Mouse (Mus musculus) adrenal gland, adult 18-20 months (tissue): ENCODE data around the gene Gstt2. TPM values are rescaled to one million over a fixed set of nuclear protein-coding genes. Genes with fewer than 3 reads are reported as not detected.
A peak's percentile ranks its signal among the peaks of the same experiment; 100 is the strongest.
"Not testable (repeated sequence)": the region's sequence is repeated elsewhere in the genome, so short reads cannot be mapped to it uniquely, and the experiment has no call there.

Experiments
- DNase-seq, 2 experiments: peaks; one replicate each; pipeline ENCODE4 v3.0.0; 2021 to 2022; ENCODE audit warnings: low spot score in 2 of 2
- total RNA-seq, 2 experiments: library from RNA; stranded (reverse); gene quantifications; 1 replicate in 1 of 2; 2 replicates in 1 of 2; pipeline ENCODE4 v1.2.3; 2021

Gstt2 gene
- total RNA-seq, 2 experiments from 2014 or later, result 25.5 to 31.1 TPM

- DNase-seq, result no peak
Observed at GRCm38 (mm10) chr10:75856155-75856907, 19.1 kb upstream of the Gstt2 start.

GRCm38 (mm10) chr10:75855416-75855981 lies 18.3 kb upstream of the Gstt2 start:
- no peak for DNase-seq

- no peak for DNase-seq
Observed at GRCm38 (mm10) chr10:75854791-75855190, 17.6 kb upstream of the Gstt2 start.

- no peak for DNase-seq
Observed at GRCm38 (mm10) chr10:75854096-75854495, 16.9 kb upstream of the Gstt2 start.

- peak; percentile 81 to 86 for DNase-seq
Observed at GRCm38 (mm10) chr10:75853452-75853851, 16.2 kb upstream of the Gstt2 start.

- DNase-seq, result no peak
Observed at GRCm38 (mm10) chr10:75852539-75853125, 15.4 kb upstream of the Gstt2 start.

- DNase-seq, result no peak
Observed at GRCm38 (mm10) chr10:75851681-75852080, 14.5 kb upstream of the Gstt2 start.

GRCm38 (mm10) chr10:75851076-75851475 lies 13.9 kb upstream of the Gstt2 start:
- DNase-seq, result no peak

- DNase-seq, result no peak
Observed at GRCm38 (mm10) chr10:75848382-75848781, 11.2 kb upstream of the Gstt2 start.

GRCm38 (mm10) chr10:75845306-75845930 lies 8.2 kb upstream of the Gstt2 start:
- DNase-seq, result no peak

GRCm38 (mm10) chr10:75844800-75845199 lies 7.6 kb upstream of the Gstt2 start:
- no peak for DNase-seq

GRCm38 (mm10) chr10:75843898-75844297 lies 6.7 kb upstream of the Gstt2 start:
- DNase-seq, result not testable (repeated sequence)

GRCm38 (mm10) chr10:75839092-75839491 lies 1.9 kb upstream of the Gstt2 start:
- DNase-seq, result no peak

GRCm38 (mm10) chr10:75835761-75836531 lies 1.3 kb downstream of the Gstt2 start:
- no peak for DNase-seq

GRCm38 (mm10) chr10:75835307-75835706 lies 1.9 kb downstream of the Gstt2 start:
- peak; percentile 58 to 62 for DNase-seq

GRCm38 (mm10) chr10:75834721-75835120 lies 2.5 kb downstream of the Gstt2 start:
- no peak for DNase-seq

- DNase-seq, result peak; percentile 67 to 70
Observed at GRCm38 (mm10) chr10:75834250-75834649, 3.0 kb downstream of the Gstt2 start.

- DNase-seq, result peak in 1 of 2 experiments; percentile 45
Observed at GRCm38 (mm10) chr10:75833456-75834080, 3.7 kb downstream of the Gstt2 start.

- DNase-seq, result peak; percentile 67
Observed at GRCm38 (mm10) chr10:75832272-75832895, 4.8 kb downstream of the Gstt2 start.

GRCm38 (mm10) chr10:75830275-75830670 lies 7.0 kb downstream of the Gstt2 start:
- DNase-seq, result no peak
